Mouse (Mus musculus): ENCODE measurements around the gene Nlgn1.

GRCm38 (mm10) chr3:26174257-26174656 lies 158.0 kb downstream of the Nlgn1 start:
- TF ChIP-seq CTCF (IDR thresholded peaks at IDR 0.05; ENCODE audit: control insufficient read depth, insufficient read depth, insufficient replicate concordance, low read depth, low read length) (no peak), POLR2A (IDR thresholded peaks at IDR 0.05; ENCODE audit: control insufficient read depth, low read depth, low read length) (no peak)
